Mouse (Mus musculus) midbrain, embryonic 14.5 days (tissue): ENCODE measurements at regions not wholly inside any gene's neighbourhood (a gene's known extent, or its start where the extent isn't known, plus 50 kb on each side); places are given as distances from the start of the nearest gene placed in this dataset.

ENCODE experiments used
- ATAC-seq: fragments of 200-750 bp; cut with Nextera tagmentation; 2 replicates; pipeline ENCODE4 v1.8.0; 2017; ENCODE audit warnings: moderate number of reproducible peaks, moderate library complexity; ENCODE audit not compliant: low FRiP score, low TSS enrichment
- DNase-seq: peaks from one replicate; pipeline ENCODE4 v3.0.0-alpha.2; 2015
- H3K27ac ChIP-seq: fragments of 300-500 bp; sonication (generic); replicated peaks from 2 replicates; pipeline ENCODE4 v1.5.1; 2014; ENCODE audit warnings: mild to moderate bottlenecking, low read depth, low read length, moderate library complexity
- H3K27me3 ChIP-seq: fragments of 300-500 bp; sonication (generic); 2 replicates; pipeline ENCODE4 v1.6.1; 2014; ENCODE audit warnings: low read length, control low read depth, mixed read lengths; ENCODE audit not compliant: control insufficient read depth, insufficient read depth
- H3K36me3 ChIP-seq: fragments of 300-500 bp; sonication (generic); 2 replicates; pipeline ENCODE4 v1.6.1; 2014; ENCODE audit warnings: low read length, control low read depth; ENCODE audit not compliant: control insufficient read depth, insufficient read depth
- H3K4me1 ChIP-seq: fragments of 300-500 bp; sonication (generic); 2 replicates; pipeline ENCODE4 v1.6.1; 2014; ENCODE audit warnings: mild to moderate bottlenecking, antibody characterized with exemption, low read length, control low read depth; ENCODE audit not compliant: control insufficient read depth, insufficient read depth
- H3K4me2 ChIP-seq: fragments of 300-500 bp; sonication (generic); 2 replicates; pipeline ENCODE4 v1.6.1; 2014; ENCODE audit warnings: mild to moderate bottlenecking, low read length, moderate library complexity
- H3K4me3 ChIP-seq: fragments of 300-500 bp; sonication (generic); replicated peaks from 2 replicates; pipeline ENCODE4 v1.5.1; 2014; ENCODE audit warnings: low read depth, low read length
- H3K9ac ChIP-seq: fragments of 300-500 bp; sonication (generic); replicated peaks from 2 replicates; pipeline ENCODE4 v1.6.1; 2014; ENCODE audit warnings: mild to moderate bottlenecking, low read length, moderate library complexity
- H3K9me3 ChIP-seq: fragments of 300-500 bp; sonication (generic); 2 replicates; pipeline ENCODE4 v1.6.1; 2016; ENCODE audit warnings: low read length, control low read depth, mixed read lengths; ENCODE audit not compliant: control insufficient read depth
- WGBS: fragments of 180-500 bp; shearing (Covaris S2); extraction: QIAGEN DNeasy Blood & Tissue Kit; methylation state at CpG from one replicate; pipeline ENCODE4 v1.1.7; 2014; 5-methylcytosine and 5-hydroxymethylcytosine counted together

- 70% methylated on average over 4 of the region's 4 CpGs for WGBS
- H3K4me3 ChIP-seq = no peak overlapping the region
- no peaks in the 10 kb centered on the region for H3K36me3 ChIP-seq
- no peaks in the 10 kb centered on the region for H3K9me3 ChIP-seq
- H3K27ac ChIP-seq = no peak overlapping the region
- ATAC-seq (no peak), DNase-seq (no peak)
- H3K4me2 ChIP-seq = no peak overlapping the region
- H3K9ac ChIP-seq = no peak overlapping the region
- no peaks in the 10 kb centered on the region for H3K4me1 ChIP-seq
- H3K27me3 ChIP-seq = no peaks in the 10 kb centered on the region
Measured at GRCm38 (mm10) chr10:17177503-17178278, 545.3 kb upstream of the Cited2 start.

- no peaks in the 10 kb centered on the region for H3K4me1 ChIP-seq
- H3K27ac ChIP-seq = no peak overlapping the region
- H3K4me3 ChIP-seq = no peak overlapping the region
- H3K27me3 ChIP-seq = no peaks in the 10 kb centered on the region
- H3K4me2 ChIP-seq = no peak overlapping the region
- H3K36me3 ChIP-seq = no peaks in the 10 kb centered on the region
- H3K9ac ChIP-seq = no peak overlapping the region
- H3K9me3 ChIP-seq = no peaks in the 10 kb centered on the region
- no peak for ATAC-seq
- DNase-seq = peak; percentile 45
Measured at GRCm38 (mm10) chr10:17178627-17179026, 544.4 kb upstream of the Cited2 start.

DNA sequence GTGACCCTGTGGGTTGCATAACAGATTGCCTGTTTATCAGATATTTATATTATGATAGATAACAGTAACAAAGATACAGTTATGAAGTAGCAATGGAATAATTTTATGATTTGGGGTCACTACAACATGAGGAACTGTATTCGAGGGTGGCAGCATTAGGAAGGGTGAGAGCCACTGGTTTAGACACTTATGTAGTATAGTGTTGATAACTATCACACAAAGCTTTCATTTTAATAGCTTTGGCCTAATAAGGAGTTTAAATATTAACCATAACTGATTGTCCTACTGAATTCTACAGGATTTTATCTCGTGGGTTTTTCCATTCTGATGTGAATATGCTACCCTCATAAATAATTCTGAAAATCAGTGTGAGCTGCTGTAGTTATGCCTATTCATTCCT is 538.6 kb upstream of the Cited2 start:
- no peak overlapping the region for H3K4me3 ChIP-seq
- no peak overlapping the region for H3K27ac ChIP-seq
- 58% methylated on average over 2 of the region's 2 CpGs for WGBS
- DNase-seq = no peak
- H3K4me1 ChIP-seq = no peaks in the 10 kb centered on the region
- no peaks in the 10 kb centered on the region for H3K36me3 ChIP-seq
- no peak for ATAC-seq
- no peaks in the 10 kb centered on the region for H3K9me3 ChIP-seq
- no peaks in the 10 kb centered on the region for H3K27me3 ChIP-seq
- H3K4me2 ChIP-seq = no peak overlapping the region
- no peak overlapping the region for H3K9ac ChIP-seq

DNA sequence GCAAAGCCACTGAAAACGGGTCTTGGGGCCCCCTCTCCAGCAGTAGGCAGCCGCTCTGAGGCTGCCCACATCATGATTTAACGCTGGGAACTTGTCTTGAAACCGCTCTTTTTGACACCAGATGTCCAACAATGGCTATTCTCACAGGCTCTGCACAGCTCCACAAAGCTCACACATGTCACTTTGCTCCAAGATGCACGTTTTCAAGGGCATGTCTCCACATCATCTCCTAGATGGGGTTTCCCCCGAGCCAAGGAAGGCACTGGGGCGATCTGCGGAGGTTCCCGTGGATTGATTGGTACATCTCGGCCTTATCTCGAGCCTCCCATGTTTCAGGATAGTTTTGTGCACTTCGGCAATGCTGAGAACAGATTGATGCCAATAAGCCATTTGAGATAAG is 526.8 kb upstream of the Cited2 start:
- WGBS = 61% methylated on average over 12 of the region's 12 CpGs
- DNase-seq = no peak
- H3K4me2 ChIP-seq = no peak overlapping the region
- no peak overlapping the region for H3K27ac ChIP-seq
- H3K36me3 ChIP-seq = no peaks in the 10 kb centered on the region
- no peak overlapping the region for H3K4me3 ChIP-seq
- no peaks in the 10 kb centered on the region for H3K4me1 ChIP-seq
- H3K9me3 ChIP-seq = no peaks in the 10 kb centered on the region
- no peak overlapping the region for H3K9ac ChIP-seq
- ATAC-seq = no peak
- H3K27me3 ChIP-seq = no peaks in the 10 kb centered on the region

- Histone ChIP-seq H3K4me3 (no peak overlapping the region), H3K4me1 (no peaks in the 10 kb centered on the region), H3K36me3 (no peaks in the 10 kb centered on the region), H3K9me3 (no peaks in the 10 kb centered on the region), H3K27me3 (no peaks in the 10 kb centered on the region), H3K4me2 (no peak overlapping the region), H3K27ac (no peak overlapping the region), H3K9ac (no peak overlapping the region)
- ATAC-seq (no peak), DNase-seq (no peak)
- 35% methylated on average over 1 of the region's 1 CpGs for WGBS
Measured at GRCm38 (mm10) chr10:17196636-17197035, 526.4 kb upstream of the Cited2 start.

GRCm38 (mm10) chr10:17200524-17201426 is 522.2 kb upstream of the Cited2 start:
- no peaks in the 10 kb centered on the region for H3K36me3 ChIP-seq
- no peaks in the 10 kb centered on the region for H3K9me3 ChIP-seq
- no peaks in the 10 kb centered on the region for H3K27me3 ChIP-seq
- DNase-seq = no peak
- H3K9ac ChIP-seq = no peak overlapping the region
- no peak overlapping the region for H3K27ac ChIP-seq
- no peak for ATAC-seq
- no peak overlapping the region for H3K4me3 ChIP-seq
- H3K4me2 ChIP-seq = no peak overlapping the region
- peaks cover 4% of the 10 kb centered on the region; the same call in 1 of the 2 replicates for H3K4me1 ChIP-seq
- WGBS = 84% methylated on average over 8 of the region's 8 CpGs

- Histone ChIP-seq H3K9me3 (no peaks in the 10 kb centered on the region), H3K4me3 (no peak overlapping the region), H3K36me3 (no peaks in the 10 kb centered on the region), H3K9ac (no peak overlapping the region), H3K27me3 (no peaks in the 10 kb centered on the region), H3K4me2 (no peak overlapping the region), H3K4me1 (peaks cover 4% of the 10 kb centered on the region; the same call in 1 of the 2 replicates), H3K27ac (no peak overlapping the region)
- ATAC-seq (no peak), DNase-seq (no peak)
- 88% methylated on average over 1 of the region's 1 CpGs for WGBS
Measured at GRCm38 (mm10) chr10:17201427-17201745, 521.6 kb upstream of the Cited2 start.

DNA sequence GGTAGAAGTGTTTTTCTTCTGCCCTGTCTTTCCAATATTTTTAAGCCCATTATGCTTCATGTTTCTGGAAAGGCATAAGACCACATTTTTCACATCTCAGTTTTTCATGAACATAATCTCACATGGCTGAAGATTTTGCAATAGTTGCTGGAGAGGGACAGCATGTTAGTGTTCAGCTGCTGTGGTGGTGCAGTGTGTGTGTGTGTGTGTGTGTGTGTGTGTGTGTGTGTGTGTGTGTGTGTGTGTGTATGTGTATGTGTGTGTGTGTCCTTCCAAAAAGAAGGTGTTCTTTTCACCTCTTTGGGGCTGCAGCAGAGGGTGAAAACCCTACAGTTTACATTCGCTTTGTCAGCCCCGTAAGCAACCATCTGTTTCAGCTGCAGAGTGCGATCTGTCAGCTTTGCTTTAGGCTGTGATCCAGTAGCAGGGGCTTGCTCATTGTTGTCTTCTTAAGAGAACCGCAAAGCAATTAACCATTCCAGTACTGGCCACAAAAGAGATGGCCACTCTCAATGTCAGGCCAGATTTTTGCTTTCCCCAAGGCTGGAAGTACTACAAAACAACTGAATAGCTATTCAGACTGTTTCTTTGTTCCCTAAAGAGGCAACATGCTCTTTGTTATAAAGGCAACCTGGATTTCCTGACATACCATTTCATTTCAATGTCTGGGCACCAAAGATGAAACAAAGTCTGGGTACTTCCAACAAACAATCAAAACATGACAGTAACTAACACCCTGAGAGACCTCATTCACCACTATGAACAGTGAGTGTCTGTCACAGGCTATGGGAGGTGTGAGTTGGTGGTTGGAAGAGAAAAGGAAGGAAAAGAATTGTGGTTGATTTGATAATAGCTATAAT is 520.2 kb upstream of the Cited2 start:
- peaks cover 4% of the 10 kb centered on the region; the same call in 1 of the 2 replicates for H3K4me1 ChIP-seq
- no peaks in the 10 kb centered on the region for H3K9me3 ChIP-seq
- ATAC-seq = peak; percentile 75; the same call in 1 of the 2 replicates
- H3K9ac ChIP-seq = no peak overlapping the region
- no peaks in the 10 kb centered on the region for H3K36me3 ChIP-seq
- WGBS = 2% methylated on average over 4 of the region's 4 CpGs
- H3K27ac ChIP-seq = peak overlapping the region; percentile 28
- no peak overlapping the region for H3K4me2 ChIP-seq
- H3K27me3 ChIP-seq = no peaks in the 10 kb centered on the region
- no peak overlapping the region for H3K4me3 ChIP-seq
- DNase-seq = peak; percentile 75
